Mouse (Mus musculus) E14TG2a.4 (cell line): Measurements from ENCODE around the gene Ctcfl.

Experiments
- H3K27me3 ChIP-seq: 2 replicates; pipeline ENCODE4 v1.6.1; 2014; ENCODE audit warnings: low read length, control low read depth; ENCODE audit not compliant: insufficient read depth
- H3K36me3 ChIP-seq: 2 replicates; pipeline ENCODE4 v1.6.1; 2014; ENCODE audit warnings: low read length, control low read depth; ENCODE audit not compliant: insufficient read depth
- H3K4me1 ChIP-seq: replicated peaks from 2 replicates; pipeline ENCODE4 v1.6.1; 2014; ENCODE audit warnings: low read depth, low read length, control low read depth
- H3K4me3 ChIP-seq: replicated peaks from 2 replicates; pipeline ENCODE4 v1.5.1; 2014; ENCODE audit warnings: mild to moderate bottlenecking, low read length
- H3K9me3 ChIP-seq: 2 replicates; pipeline ENCODE4 v1.6.1; 2014; ENCODE audit warnings: low read length, control low read depth
- CTCF ChIP-seq: conservative IDR thresholded peaks from 2 replicates; pipeline ENCODE4 v1.5.1; 2014; ENCODE audit warnings: low read length
- NANOG ChIP-seq: IDR thresholded peaks from 2 replicates; pipeline ENCODE4 v1.6.1; 2014; ENCODE audit warnings: borderline replicate concordance, low read length, mixed read lengths
- POU5F1 ChIP-seq: IDR thresholded peaks from 2 replicates; pipeline ENCODE4 v1.6.1; 2014; ENCODE audit warnings: low read length, borderline replicate concordance

Ctcfl gene

GRCm38 (mm10) chr2:173119023-173119944 lies at the start of gene Ctcfl:
Gene Ctcfl (minus strand): TSS chr2:173119525.
- TF ChIP-seq NANOG (no peak), POU5F1 (no peak), CTCF (no peak; the same call in 1 of the 2 replicates)
- Histone ChIP-seq H3K4me3 (peak within 1 kb of the TSS; percentile 45), H3K4me1 (peaks cover 24% of the 10 kb centered on the region; the same call in 1 of the 2 replicates)

GRCm38 (mm10) chr2:173168411-173168851 lies 49.1 kb upstream of the Ctcfl start:
- no peak for TF ChIP-seq CTCF
- no peak for TF ChIP-seq POU5F1
- TF ChIP-seq NANOG: no peak

More at GRCm38 (mm10) chr2:173119023-173119944, at the start of gene Ctcfl:
- peaks cover 43% of the 10 kb centered on the region for H3K27me3 ChIP-seq
- no peaks in the 10 kb centered on the region for H3K36me3 ChIP-seq
- no peaks in the 10 kb centered on the region for H3K9me3 ChIP-seq

GRCm38 (mm10) chr2:173165357-173165756 lies 46.0 kb upstream of the Ctcfl start:
- TF ChIP-seq NANOG: no peak
- TF ChIP-seq POU5F1: no peak
- no peak for TF ChIP-seq CTCF
- Histone ChIP-seq H3K36me3 (no peaks in the 10 kb centered on the region), H3K9me3 (no peaks in the 10 kb centered on the region), H3K4me3 (no peak overlapping the region), H3K4me1 (peaks cover 3% of the 10 kb centered on the region), H3K27me3 (peaks cover 22% of the 10 kb centered on the region)

More at GRCm38 (mm10) chr2:173168411-173168851, 49.1 kb upstream of the Ctcfl start:
- H3K27me3 ChIP-seq: peaks cover 48% of the 10 kb centered on the region
- peaks cover 6% of the 10 kb centered on the region; the same call in 1 of the 2 replicates for H3K9me3 ChIP-seq
- H3K36me3 ChIP-seq: no peaks in the 10 kb centered on the region
- H3K4me3 ChIP-seq: no peak overlapping the region
- peaks cover 17% of the 10 kb centered on the region for H3K4me1 ChIP-seq

GRCm38 (mm10) chr2:173164946-173165345 lies 45.6 kb upstream of the Ctcfl start:
- TF ChIP-seq POU5F1 (no peak), CTCF (no peak), NANOG (no peak)
- no peaks in the 10 kb centered on the region for H3K36me3 ChIP-seq
- peaks cover 7% of the 10 kb centered on the region for H3K4me1 ChIP-seq
- peaks cover 18% of the 10 kb centered on the region for H3K27me3 ChIP-seq
- no peak overlapping the region for H3K4me3 ChIP-seq
- H3K9me3 ChIP-seq: no peaks in the 10 kb centered on the region

- Histone ChIP-seq H3K9me3 (no peaks in the 10 kb centered on the region), H3K27me3 (peaks cover 15% of the 10 kb centered on the region), H3K4me3 (no peak overlapping the region), H3K36me3 (no peaks in the 10 kb centered on the region), H3K4me1 (peaks cover 13% of the 10 kb centered on the region)
- no peak for TF ChIP-seq NANOG
- peak; percentile 39 for TF ChIP-seq CTCF
Measured at GRCm38 (mm10) chr2:173164358-173164757, 45.0 kb upstream of the Ctcfl start.

- no peaks in the 10 kb centered on the region for H3K36me3 ChIP-seq
- peaks cover 15% of the 10 kb centered on the region for H3K4me1 ChIP-seq
- no peaks in the 10 kb centered on the region for H3K9me3 ChIP-seq
- no peak for TF ChIP-seq CTCF
- no peak for TF ChIP-seq POU5F1
- no peak for TF ChIP-seq NANOG
- peaks cover 15% of the 10 kb centered on the region for H3K27me3 ChIP-seq
- no peak overlapping the region for H3K4me3 ChIP-seq
Measured at GRCm38 (mm10) chr2:173163380-173163779, 44.1 kb upstream of the Ctcfl start.

- Histone ChIP-seq H3K27me3 (peaks cover 25% of the 10 kb centered on the region), H3K36me3 (no peaks in the 10 kb centered on the region), H3K4me3 (peak overlapping the region; percentile 45), H3K4me1 (peaks cover 25% of the 10 kb centered on the region), H3K9me3 (no peaks in the 10 kb centered on the region)
- TF ChIP-seq POU5F1: no peak
- TF ChIP-seq CTCF: peak; percentile 89
Measured at GRCm38 (mm10) chr2:173159354-173160311, 40.3 kb upstream of the Ctcfl start.
